Mouse (Mus musculus) hindbrain, embryonic 10.5 days (tissue): ENCODE results near the gene Nono. TPM values are rescaled to one million over a fixed set of nuclear protein-coding genes. Genes with fewer than 3 reads are reported as not detected.
"Not testable (repeated sequence)": the region's sequence is repeated elsewhere in the genome, so short reads cannot be mapped to it uniquely, and the experiment has no call there.

Experiments used
- DNase-seq: peaks from one replicate; pipeline ENCODE4 v3.0.0-alpha.2; 2017; ENCODE audit warnings: low spot score
- H3K27ac ChIP-seq: fragments of 300-500 bp; sonication (generic); 2 replicates; pipeline ENCODE4 v1.5.1; 2016; ENCODE audit warnings: mild to moderate bottlenecking, moderate library complexity
- H3K27me3 ChIP-seq: fragments of 300-500 bp; sonication (generic); 2 replicates; pipeline ENCODE4 v1.6.1; 2016; ENCODE audit warnings: mild to moderate bottlenecking; ENCODE audit not compliant: poor library complexity, insufficient read depth, severe bottlenecking
- H3K36me3 ChIP-seq: fragments of 300-500 bp; sonication (generic); 2 replicates; pipeline ENCODE4 v1.6.1; 2016; ENCODE audit warnings: mild to moderate bottlenecking, moderate library complexity
- H3K4me1 ChIP-seq: fragments of 300-500 bp; sonication (generic); replicated peaks from 2 replicates; pipeline ENCODE4 v1.6.1; 2016; ENCODE audit warnings: mild to moderate bottlenecking
- H3K4me3 ChIP-seq: fragments of 300-500 bp; sonication (generic); 2 replicates; pipeline ENCODE4 v1.5.1; 2016; ENCODE audit warnings: mild to moderate bottlenecking, moderate library complexity
- H3K9me3 ChIP-seq: fragments of 300-500 bp; sonication (generic); 2 replicates; pipeline ENCODE4 v1.6.1; 2016; ENCODE audit warnings: mild to moderate bottlenecking, moderate library complexity
- WGBS: fragments of 180-500 bp; shearing (Covaris S2); methylation state at CpG from one replicate; pipeline ENCODE4 v1.1.7; 2016; 5-methylcytosine and 5-hydroxymethylcytosine counted together
- polyA plus RNA-seq: library from polyadenylated mRNA; unstranded; fragments of >200 nt; fragmentation: Nextera tagmentation; extraction: Ambion mirVana; gene quantifications from 2 replicates; pipeline ENCODE4 v1.2.1, GENCODE M21; 2016

Gene Nono
- polyA plus RNA-seq, 1 experiment from 2014 or later, result 554 TPM

GRCm38 (mm10) chrX:101423462-101423861, 5.7 kb upstream of the Nono start:
- WGBS, result 84% methylated on average over 2 of the region's 2 CpGs
- H3K36me3 ChIP-seq, result no peaks in the 10 kb centered on the region
- H3K27ac ChIP-seq, result no peak overlapping the region

GRCm38 (mm10) chrX:101427774-101428173, 1.3 kb upstream of the Nono start:
- H3K27ac ChIP-seq, result no peak overlapping the region
- H3K27me3 ChIP-seq, result 0 out of 2 replicates have a peak, but pooled peaks cover 4% of the 10 kb centered on the region
- H3K9me3 ChIP-seq, result no peaks in the 10 kb centered on the region
- H3K4me3 ChIP-seq, result no peak overlapping the region
- H3K36me3 ChIP-seq, result peaks cover 18% of the 10 kb centered on the region
- DNase-seq, result peak; percentile 7
- H3K4me1 ChIP-seq, result no peaks in the 10 kb centered on the region
- WGBS, result 3% methylated on average over 1 of the region's 1 CpGs

More at GRCm38 (mm10) chrX:101423462-101423861, 5.7 kb upstream of the Nono start:
- Histone ChIP-seq H3K4me1 (peaks cover 15% of the 10 kb centered on the region), H3K4me3 (no peak overlapping the region), H3K27me3 (peaks cover 13% of the 10 kb centered on the region), H3K9me3 (no peaks in the 10 kb centered on the region)
- DNase-seq, result no peak

GRCm38 (mm10) chrX:101428785-101429141, 355 bp upstream of the Nono start:
- Histone ChIP-seq H3K4me3 (peak overlapping the region; percentile 70), H3K36me3 (peaks cover 24% of the 10 kb centered on the region), H3K27ac (peak overlapping the region; percentile 98), H3K27me3 (0 out of 2 replicates have a peak, but pooled peaks cover 4% of the 10 kb centered on the region), H3K9me3 (no peaks in the 10 kb centered on the region), H3K4me1 (no peaks in the 10 kb centered on the region)
- DNase-seq, result peak; percentile 18
- WGBS, result 30% methylated on average over 7 of the region's 7 CpGs

GRCm38 (mm10) chrX:101429976-101430375, 858 bp downstream of the Nono start:
- 0 out of 2 replicates have a peak, but pooled peaks cover 4% of the 10 kb centered on the region for H3K27me3 ChIP-seq
- H3K4me3 ChIP-seq, result peak overlapping the region; percentile 70
- H3K9me3 ChIP-seq, result no peaks in the 10 kb centered on the region
- H3K4me1 ChIP-seq, result no peaks in the 10 kb centered on the region
- no peak for DNase-seq
- peak overlapping the region; percentile 98 for H3K27ac ChIP-seq
- H3K36me3 ChIP-seq, result peaks cover 33% of the 10 kb centered on the region
- WGBS, result 21% methylated on average over 14 of the region's 14 CpGs

- Histone ChIP-seq H3K27ac (no peak within 1 kb of the TSS), H3K27me3 (peaks cover 12% of the 10 kb centered on the region; the same call in 1 of the 2 replicates), H3K36me3 (peaks cover 93% of the 10 kb centered on the region), H3K9me3 (no peaks in the 10 kb centered on the region), H3K4me1 (no peaks in the 10 kb centered on the region), H3K4me3 (no peak within 1 kb of the TSS)
- 71% methylated on average over 4 of the region's 4 CpGs for WGBS
- DNase-seq, result no peak
Measured at GRCm38 (mm10) chrX:101448886-101449475, 19.9 kb downstream of the Nono start, which contains the start of gene Itgb1bp2. Gene Itgb1bp2 (plus strand): TSS chrX:101449088.

GRCm38 (mm10) chrX:101451147-101451546, 22.0 kb downstream of the Nono start:
- H3K27ac ChIP-seq, result no peak overlapping the region
- H3K9me3 ChIP-seq, result no peaks in the 10 kb centered on the region
- DNase-seq, result no peak
- peaks cover 12% of the 10 kb centered on the region; the same call in 1 of the 2 replicates for H3K27me3 ChIP-seq
- WGBS, result 82% methylated on average over 1 of the region's 1 CpGs
- H3K36me3 ChIP-seq, result peaks cover 86% of the 10 kb centered on the region
- H3K4me1 ChIP-seq, result no peaks in the 10 kb centered on the region
- H3K4me3 ChIP-seq, result no peak overlapping the region

- Histone ChIP-seq H3K4me1 (no peaks in the 10 kb centered on the region), H3K9me3 (no peaks in the 10 kb centered on the region), H3K27me3 (peaks cover 12% of the 10 kb centered on the region; the same call in 1 of the 2 replicates), H3K4me3 (no peak overlapping the region), H3K27ac (no peak overlapping the region), H3K36me3 (peaks cover 81% of the 10 kb centered on the region)
- no peak for DNase-seq
- 86% methylated on average over 3 of the region's 3 CpGs for WGBS
Measured at GRCm38 (mm10) chrX:101451591-101451990, 22.5 kb downstream of the Nono start.

- peaks cover 71% of the 10 kb centered on the region for H3K36me3 ChIP-seq
- no peak for DNase-seq
- no peaks in the 10 kb centered on the region for H3K9me3 ChIP-seq
- WGBS, result 92% methylated on average over 4 of the region's 4 CpGs
- no peaks in the 10 kb centered on the region for H3K4me1 ChIP-seq
- H3K27ac ChIP-seq, result no peak overlapping the region
- no peaks in the 10 kb centered on the region for H3K27me3 ChIP-seq
- no peak overlapping the region for H3K4me3 ChIP-seq
Measured at GRCm38 (mm10) chrX:101472202-101472601, 43.1 kb downstream of the Nono start.

GRCm38 (mm10) chrX:101481604-101482350, 52.7 kb downstream of the Nono start:
- no peak overlapping the region for H3K27ac ChIP-seq
- H3K36me3 ChIP-seq, result peaks cover 34% of the 10 kb centered on the region; the same call in 1 of the 2 replicates
- H3K4me3 ChIP-seq, result no peak overlapping the region
- 69% methylated on average over 6 of the region's 6 CpGs for WGBS
- no peaks in the 10 kb centered on the region for H3K4me1 ChIP-seq
- no peaks in the 10 kb centered on the region for H3K9me3 ChIP-seq
- H3K27me3 ChIP-seq, result no peaks in the 10 kb centered on the region
- DNase-seq, result no peak

GRCm38 (mm10) chrX:101486487-101487152, 57.5 kb downstream of the Nono start:
- not testable (repeated sequence) for H3K4me3 ChIP-seq, H3K27me3 ChIP-seq, H3K9me3 ChIP-seq, H3K27ac ChIP-seq, H3K4me1 ChIP-seq
- peaks cover 11% of the 10 kb centered on the region for H3K36me3 ChIP-seq
- DNase-seq, result peak; percentile 29
- WGBS, result 31% methylated on average over 11 of the region's 12 CpGs
